Mouse (Mus musculus): ENCODE results near the gene Wfs1. TPM values are rescaled to one million over a fixed set of nuclear protein-coding genes. Genes with fewer than 3 reads are reported as not detected.

Gene Wfs1
- total RNA-seq, 1 experiment from 2014 or later: 2.3 TPM

- ATAC-seq (ENCODE audit: extremely low read depth, insufficient number of reproducible peaks, low FRiP score, poor library complexity, severe bottlenecking): no peak
Measured at GRCm38 (mm10) chr5:36990196-36990595, 1.2 kb upstream of the Wfs1 start.

- ATAC-seq (ENCODE audit: extremely low read depth, insufficient number of reproducible peaks, low FRiP score, poor library complexity, severe bottlenecking): no peak
Measured at GRCm38 (mm10) chr5:36989625-36989977, 596 bp upstream of the Wfs1 start.

GRCm38 (mm10) chr5:36988124-36988780 is 753 bp downstream of the Wfs1 start:
- ATAC-seq (ENCODE audit: extremely low read depth, insufficient number of reproducible peaks, low FRiP score, poor library complexity, severe bottlenecking): no peak

GRCm38 (mm10) chr5:36986617-36987016 is 2.4 kb downstream of the Wfs1 start:
- no peak for ATAC-seq (ENCODE audit: extremely low read depth, insufficient number of reproducible peaks, low FRiP score, poor library complexity, severe bottlenecking)

GRCm38 (mm10) chr5:36982271-36982670 is 6.7 kb downstream of the Wfs1 start:
- ATAC-seq (ENCODE audit: extremely low read depth, insufficient number of reproducible peaks, low FRiP score, poor library complexity, severe bottlenecking): no peak

- ATAC-seq (ENCODE audit: extremely low read depth, insufficient number of reproducible peaks, low FRiP score, poor library complexity, severe bottlenecking): no peak
Measured at GRCm38 (mm10) chr5:36979631-36980030, 9.4 kb downstream of the Wfs1 start.

GRCm38 (mm10) chr5:36979001-36979400 is 10.0 kb downstream of the Wfs1 start:
- ATAC-seq (ENCODE audit: extremely low read depth, insufficient number of reproducible peaks, low FRiP score, poor library complexity, severe bottlenecking): no peak

GRCm38 (mm10) chr5:36977809-36978208 is 11.2 kb downstream of the Wfs1 start:
- ATAC-seq (ENCODE audit: extremely low read depth, insufficient number of reproducible peaks, low FRiP score, poor library complexity, severe bottlenecking): no peak

GRCm38 (mm10) chr5:36975336-36975735 is 13.7 kb downstream of the Wfs1 start:
- no peak for ATAC-seq (ENCODE audit: extremely low read depth, insufficient number of reproducible peaks, low FRiP score, poor library complexity, severe bottlenecking)

- ATAC-seq (ENCODE audit: extremely low read depth, insufficient number of reproducible peaks, low FRiP score, poor library complexity, severe bottlenecking): no peak
Measured at GRCm38 (mm10) chr5:36971587-36971986, 17.4 kb downstream of the Wfs1 start.

GRCm38 (mm10) chr5:36960501-36960900 is 28.5 kb downstream of the Wfs1 start:
- ATAC-seq (ENCODE audit: extremely low read depth, insufficient number of reproducible peaks, low FRiP score, poor library complexity, severe bottlenecking): no peak

- 0 out of 2 replicates have a peak, but pooled peaks have one; percentile 44 for ATAC-seq (ENCODE audit: extremely low read depth, insufficient number of reproducible peaks, low FRiP score, poor library complexity, severe bottlenecking)
Measured at GRCm38 (mm10) chr5:36958837-36959236, 30.2 kb downstream of the Wfs1 start.

GRCm38 (mm10) chr5:36955366-36955765 is 33.6 kb downstream of the Wfs1 start:
- ATAC-seq (ENCODE audit: extremely low read depth, insufficient number of reproducible peaks, low FRiP score, poor library complexity, severe bottlenecking): no peak

- ATAC-seq (ENCODE audit: extremely low read depth, insufficient number of reproducible peaks, low FRiP score, poor library complexity, severe bottlenecking): no peak
Measured at GRCm38 (mm10) chr5:36952311-36952710, 36.7 kb downstream of the Wfs1 start.

GRCm38 (mm10) chr5:36950871-36951270 is 38.1 kb downstream of the Wfs1 start:
- no peak for ATAC-seq (ENCODE audit: extremely low read depth, insufficient number of reproducible peaks, low FRiP score, poor library complexity, severe bottlenecking)

GRCm38 (mm10) chr5:36948831-36949230 is 40.2 kb downstream of the Wfs1 start:
- peak; percentile 41 for ATAC-seq (ENCODE audit: extremely low read depth, insufficient number of reproducible peaks, low FRiP score, poor library complexity, severe bottlenecking)

- ATAC-seq (ENCODE audit: extremely low read depth, insufficient number of reproducible peaks, low FRiP score, poor library complexity, severe bottlenecking): no peak
Measured at GRCm38 (mm10) chr5:36946445-36946844, 42.6 kb downstream of the Wfs1 start.

- no peak for ATAC-seq (ENCODE audit: extremely low read depth, insufficient number of reproducible peaks, low FRiP score, poor library complexity, severe bottlenecking)
Measured at GRCm38 (mm10) chr5:36945713-36946112, 43.3 kb downstream of the Wfs1 start.

GRCm38 (mm10) chr5:36945102-36945701 is 43.8 kb downstream of the Wfs1 start:
- no peak for ATAC-seq (ENCODE audit: extremely low read depth, insufficient number of reproducible peaks, low FRiP score, poor library complexity, severe bottlenecking)

- ATAC-seq (ENCODE audit: extremely low read depth, insufficient number of reproducible peaks, low FRiP score, poor library complexity, severe bottlenecking): no peak
Measured at GRCm38 (mm10) chr5:36944552-36944951, 44.5 kb downstream of the Wfs1 start.

GRCm38 (mm10) chr5:36942446-36942845 is 46.6 kb downstream of the Wfs1 start:
- no peak for ATAC-seq (ENCODE audit: extremely low read depth, insufficient number of reproducible peaks, low FRiP score, poor library complexity, severe bottlenecking)

Measured in neutrophil, adult 5-6 weeks (primary cell).